In the genomic region with DNA sequence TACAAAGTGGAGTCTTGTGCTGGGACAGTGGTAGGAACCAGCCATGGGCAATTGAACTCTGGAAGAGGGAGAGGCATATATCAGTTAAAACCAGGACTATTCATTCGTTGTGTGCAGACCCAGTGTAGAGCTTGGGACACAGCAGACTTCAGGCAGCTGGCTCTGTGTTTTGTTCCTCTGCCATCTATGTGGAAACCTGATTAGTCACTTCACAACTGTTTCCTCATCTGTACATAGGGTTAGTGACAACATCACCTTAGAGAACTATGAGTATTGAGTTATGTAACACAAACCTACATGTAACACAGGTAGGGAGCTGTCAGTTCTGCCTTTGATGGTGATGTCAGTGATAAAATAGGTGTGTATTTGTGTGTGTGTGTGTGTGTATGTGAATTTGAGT, we compare ENCODE assay signal across 25 mouse cellular contexts. TPM values are rescaled to one million over a fixed set of nuclear protein-coding genes. Genes with fewer than 3 reads are reported as not detected.
"Had no signal": no experiment of that assay in that cellular context is flagged by ENCODE, and none has a peak within 500 bp of the region (broad histone marks: within the 10 kb centered on the region; RNA-seq: fewer than 3 reads in every experiment).

No protein-coding gene starts in this region.

- H3K27ac ChIP-seq: kidney, postnatal 0 days; layer of hippocampus, adult 2 months; limb, embryonic 10.5 days; limb, embryonic 13.5 days; liver, embryonic 13.5 days; macrophage; stomach, postnatal 0 days had no signal

- H3K4me3 ChIP-seq: layer of hippocampus, adult 2 months; limb, embryonic 10.5 days; limb, embryonic 13.5 days; liver, embryonic 13.5 days had no signal

- DNase-seq: kidney, adult 18-20 months; kidney, postnatal 25 days; layer of hippocampus, adult 9-11 months; liver; liver, embryonic 13.5 days; lung, embryonic 14.5 days; lung, postnatal 10 days; midbrain, embryonic 14.5 days; right cerebral cortex, adult 18-20 months; right cerebral cortex, postnatal 14 days; right cerebral cortex, postnatal 4 days; thymus, adult 2 months; thymus, postnatal 14 days; thymus, postnatal 4 days had no signal

- H3K4me2 ChIP-seq: limb, embryonic 13.5 days; liver, embryonic 13.5 days; lung, embryonic 14.5 days; midbrain, embryonic 11.5 days had no signal

- H3K9me3 ChIP-seq: limb, embryonic 10.5 days; limb, embryonic 13.5 days; liver, embryonic 13.5 days had no signal

- H3K36me3 ChIP-seq: limb, embryonic 10.5 days; limb, embryonic 13.5 days; liver, embryonic 13.5 days had no signal

- H3K4me1 ChIP-seq: limb, embryonic 10.5 days; limb, embryonic 13.5 days; liver, embryonic 13.5 days had no signal

- H3K9ac ChIP-seq: limb, embryonic 13.5 days; liver, embryonic 13.5 days; lung, embryonic 14.5 days had no signal

- H3K27me3 ChIP-seq: limb, embryonic 13.5 days; liver, embryonic 13.5 days had no signal

RNA-seq across cellular contexts. Expression of gene Nlrp1a, which starts 19.6 kb away (rescaled TPM):
- polyA plus RNA-seq: large intestine, adult 2 months; limb, embryonic 10.5 days; midbrain, embryonic 14.5 days; neural tube, embryonic 11.5 days; neural tube, embryonic 14.5 days; stomach, embryonic 14.5 days; stomach, postnatal 0 days had no signal
